Mouse (Mus musculus): ENCODE measurements around the gene Aamdc.

- TF ChIP-seq POLR2A (IDR thresholded peaks at IDR 0.05; ENCODE audit: extremely low read depth, insufficient read depth, low read length) = 0 out of 2 replicates have a peak, but pooled peaks have one; percentile 17
- no peak for TF ChIP-seq CTCF (IDR thresholded peaks at IDR 0.05; ENCODE audit: extremely low read depth, insufficient read depth, low read length)
Observed at GRCm38 (mm10) chr7:97578361-97579066, 783 bp downstream of the Aamdc start.

Data from cortical plate, adult 2 months (tissue).